Mouse (Mus musculus): ENCODE measurements around the gene Tmem147. TPM values are rescaled to one million over a fixed set of nuclear protein-coding genes. Genes with fewer than 3 reads are reported as not detected.

The Tmem147 gene
- polyA plus RNA-seq, 1 experiment from 2014 or later = 181 TPM

DNA sequence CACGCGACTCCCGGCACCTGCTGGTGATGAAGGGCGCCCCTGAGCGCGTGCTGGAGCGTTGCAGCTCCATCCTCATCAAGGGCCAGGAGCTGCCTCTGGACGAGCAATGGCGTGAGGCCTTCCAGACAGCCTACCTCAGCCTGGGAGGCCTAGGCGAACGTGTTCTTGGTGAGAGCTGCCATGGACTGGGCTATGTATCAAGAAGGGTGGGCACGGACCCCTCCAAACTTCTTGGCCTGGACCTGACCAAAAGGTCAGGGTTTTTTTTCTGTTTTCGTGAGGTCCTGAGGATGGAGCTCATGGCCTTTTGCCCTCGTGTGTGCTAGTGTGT is 11.7 kb downstream of the Tmem147 start:
- peaks cover 26% of the 10 kb centered on the region for H3K27me3 ChIP-seq (replicated peaks; ENCODE audit: control insufficient read depth, insufficient read depth, low read length)
- DNase-seq (ENCODE audit: low spot score) = no peak
- ATAC-seq (replicated peaks; ENCODE audit: low FRiP score) = no peak
- H3K4me3 ChIP-seq (ENCODE audit: low read depth, low read length) = peak overlapping the region; percentile 41
- H3K4me1 ChIP-seq (replicated peaks; ENCODE audit: control insufficient read depth, insufficient read depth, low read length) = peaks cover 11% of the 10 kb centered on the region
- H3K9me3 ChIP-seq (ENCODE audit: control insufficient read depth, low read length) = no peaks in the 10 kb centered on the region
- peak overlapping the region; percentile 79 for H3K4me2 ChIP-seq
- H3K9ac ChIP-seq (ENCODE audit: low read depth, low read length) = 0 out of 2 replicates have a peak overlapping the region, but pooled peaks have one; percentile 49
- no peak overlapping the region for H3K27ac ChIP-seq (ENCODE audit: low read depth, low read length)
- H3K36me3 ChIP-seq (ENCODE audit: control insufficient read depth, insufficient read depth, low read length) = no peaks in the 10 kb centered on the region
- 14% methylated on average over 14 of the region's 14 CpGs for WGBS

DNA sequence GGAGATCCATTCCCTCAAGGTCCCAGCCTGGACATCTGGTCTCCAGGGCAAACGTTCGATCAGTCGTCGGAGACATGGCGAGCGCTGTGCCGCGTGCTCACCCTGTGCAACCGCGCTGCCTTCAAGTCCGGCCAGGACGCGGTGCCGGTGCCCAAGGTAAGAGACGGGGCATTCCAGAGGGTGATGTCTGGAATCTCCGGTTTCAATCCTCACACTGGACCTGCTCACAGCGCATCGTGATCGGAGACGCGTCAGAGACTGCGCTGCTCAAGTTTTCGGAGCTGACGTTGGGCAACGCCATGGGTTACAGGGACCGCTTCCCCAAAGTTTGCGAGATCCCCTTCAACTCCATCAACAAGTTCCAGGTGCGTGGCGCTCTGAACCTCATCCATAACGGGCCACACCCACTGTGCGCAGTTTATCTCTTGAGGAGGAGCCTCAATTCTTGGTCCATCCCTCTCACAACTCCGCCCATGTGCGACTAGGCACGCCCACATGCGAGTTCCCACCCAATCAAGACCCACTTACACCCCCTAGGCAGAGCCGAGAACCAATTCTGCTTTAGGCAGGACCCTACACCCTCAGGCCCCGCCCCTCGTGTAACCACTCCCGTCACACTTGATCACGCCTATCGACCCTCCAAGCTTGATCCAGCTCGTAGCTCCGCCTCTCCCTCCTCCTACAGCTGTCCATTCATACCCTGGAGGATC is 12.2 kb downstream of the Tmem147 start:
- peak overlapping the region; percentile 79 for H3K4me2 ChIP-seq
- ATAC-seq (replicated peaks; ENCODE audit: low FRiP score) = peak; percentile 98
- 3% methylated on average over 43 of the region's 43 CpGs for WGBS
- no peak overlapping the region for H3K27ac ChIP-seq (ENCODE audit: low read depth, low read length)
- peak overlapping the region; percentile 41 for H3K4me3 ChIP-seq (ENCODE audit: low read depth, low read length)
- H3K9ac ChIP-seq (ENCODE audit: low read depth, low read length) = peak overlapping the region; percentile 49; the same call in 1 of the 2 replicates
- peaks cover 11% of the 10 kb centered on the region for H3K4me1 ChIP-seq (replicated peaks; ENCODE audit: control insufficient read depth, insufficient read depth, low read length)
- H3K9me3 ChIP-seq (ENCODE audit: control insufficient read depth, low read length) = no peaks in the 10 kb centered on the region
- H3K27me3 ChIP-seq (replicated peaks; ENCODE audit: control insufficient read depth, insufficient read depth, low read length) = peaks cover 26% of the 10 kb centered on the region
- H3K36me3 ChIP-seq (ENCODE audit: control insufficient read depth, insufficient read depth, low read length) = no peaks in the 10 kb centered on the region
- DNase-seq (ENCODE audit: low spot score) = peak; percentile 87

DNA sequence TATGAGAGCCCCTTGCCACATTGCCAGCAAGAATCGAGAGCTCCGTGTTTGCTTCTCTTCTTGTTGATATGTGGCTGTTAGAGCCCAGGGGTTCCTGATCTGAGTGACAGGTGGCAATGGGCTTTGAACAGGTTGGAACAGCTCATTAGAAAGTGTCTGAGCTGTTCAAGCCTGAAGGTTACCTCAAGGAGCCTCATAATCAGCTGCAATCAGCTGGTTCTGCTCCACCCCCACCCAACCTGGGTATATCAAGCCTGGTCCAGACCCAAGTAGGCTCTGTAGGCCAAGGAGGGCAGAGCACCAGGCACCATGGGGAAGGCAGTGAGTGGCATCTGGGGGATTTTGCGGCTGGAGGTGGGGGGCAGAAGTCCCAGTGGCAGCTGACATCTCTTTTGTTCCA is 17.4 kb downstream of the Tmem147 start, which contains the start of gene Atp4a:
Atp4a (plus strand) TSS at position 268 of the 400 bp plus-strand sequence.
- H3K4me2 ChIP-seq = no peak within 1 kb of the TSS
- H3K9ac ChIP-seq (ENCODE audit: low read depth, low read length) = no peak within 1 kb of the TSS
- no peak within 1 kb of the TSS for H3K27ac ChIP-seq (ENCODE audit: low read depth, low read length)
- WGBS = 79% methylated on average over 3 of the region's 3 CpGs
- no peak for ATAC-seq (replicated peaks; ENCODE audit: low FRiP score)
- no peaks in the 10 kb centered on the region for H3K36me3 ChIP-seq (ENCODE audit: control insufficient read depth, insufficient read depth, low read length)
- no peak within 1 kb of the TSS for H3K4me3 ChIP-seq (ENCODE audit: low read depth, low read length)
- H3K9me3 ChIP-seq (ENCODE audit: control insufficient read depth, low read length) = no peaks in the 10 kb centered on the region
- peaks cover 24% of the 10 kb centered on the region for H3K27me3 ChIP-seq (replicated peaks; ENCODE audit: control insufficient read depth, insufficient read depth, low read length)
- H3K4me1 ChIP-seq (replicated peaks; ENCODE audit: control insufficient read depth, insufficient read depth, low read length) = peaks cover 4% of the 10 kb centered on the region
- no peak for DNase-seq (ENCODE audit: low spot score)

DNA sequence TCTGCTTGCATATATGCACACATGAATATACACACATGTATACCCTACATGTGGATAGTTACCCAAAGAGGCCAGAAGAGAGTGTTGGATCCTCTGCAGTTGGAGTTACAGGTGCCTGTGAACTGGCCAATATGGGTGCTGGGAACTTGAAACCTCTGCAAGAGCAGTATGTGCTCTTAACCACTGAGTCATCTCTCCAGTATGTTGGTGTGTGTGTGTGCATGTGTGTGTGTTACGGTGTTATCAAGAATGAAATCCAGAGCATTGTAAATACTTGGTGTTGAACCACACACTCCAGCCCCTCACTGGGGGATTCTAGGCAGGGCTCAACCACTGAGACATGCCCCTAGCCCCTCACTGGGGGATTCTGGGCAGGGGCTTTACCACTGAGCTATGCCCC is 21.9 kb downstream of the Tmem147 start:
- H3K27ac ChIP-seq (ENCODE audit: low read depth, low read length) = no peak overlapping the region
- no peaks in the 10 kb centered on the region for H3K27me3 ChIP-seq (replicated peaks; ENCODE audit: control insufficient read depth, insufficient read depth, low read length)
- no peak overlapping the region for H3K9ac ChIP-seq (ENCODE audit: low read depth, low read length)
- no peaks in the 10 kb centered on the region for H3K9me3 ChIP-seq (ENCODE audit: control insufficient read depth, low read length)
- H3K36me3 ChIP-seq (ENCODE audit: control insufficient read depth, insufficient read depth, low read length) = no peaks in the 10 kb centered on the region
- H3K4me2 ChIP-seq = no peak overlapping the region
- peaks cover 10% of the 10 kb centered on the region for H3K4me1 ChIP-seq (replicated peaks; ENCODE audit: control insufficient read depth, insufficient read depth, low read length)
- 94% methylated on average over 1 of the region's 1 CpGs for WGBS
- no peak overlapping the region for H3K4me3 ChIP-seq (ENCODE audit: low read depth, low read length)
- DNase-seq (ENCODE audit: low spot score) (no peak), ATAC-seq (replicated peaks; ENCODE audit: low FRiP score) (no peak)

DNA sequence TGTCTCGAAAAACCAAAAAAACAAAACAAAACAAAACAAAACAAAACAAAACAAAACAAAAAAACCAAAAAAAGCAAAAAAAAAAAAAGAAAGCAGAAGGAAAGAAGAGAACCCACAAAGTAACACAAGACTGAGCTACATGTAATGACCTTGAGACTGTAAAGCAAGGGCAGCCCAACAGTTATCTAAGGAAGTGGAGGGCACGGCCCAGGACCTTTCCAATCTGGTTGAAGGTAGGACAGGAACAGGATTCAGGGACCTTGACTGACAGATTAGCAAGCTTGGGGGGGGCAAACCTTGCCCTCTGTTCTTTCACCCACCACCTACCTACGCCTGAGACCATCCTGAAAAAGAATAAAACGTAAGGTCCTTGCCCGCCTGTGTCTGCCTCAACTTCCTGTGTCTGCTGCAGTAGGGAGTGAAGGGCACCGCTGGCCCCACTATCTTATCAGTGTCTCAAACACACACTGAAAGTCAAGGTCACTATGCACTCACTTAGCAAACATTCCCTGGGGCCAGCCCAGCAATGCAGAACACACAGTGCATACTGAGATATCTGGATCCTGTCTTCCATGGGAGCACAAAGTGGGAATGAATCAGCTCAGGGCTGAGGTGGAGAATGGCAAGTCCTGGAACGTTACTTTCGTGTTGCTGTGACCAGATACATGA is 23.0 kb downstream of the Tmem147 start:
- Histone ChIP-seq H3K4me2 (peak overlapping the region; percentile 43), H3K9me3 (ENCODE audit: control insufficient read depth, low read length) (no peaks in the 10 kb centered on the region), H3K4me1 (replicated peaks; ENCODE audit: control insufficient read depth, insufficient read depth, low read length) (peaks cover 10% of the 10 kb centered on the region), H3K27ac (ENCODE audit: low read depth, low read length) (peak overlapping the region; percentile 39; the same call in 1 of the 2 replicates), H3K4me3 (ENCODE audit: low read depth, low read length) (0 out of 2 replicates have a peak overlapping the region, but pooled peaks have one; percentile 7), H3K9ac (ENCODE audit: low read depth, low read length) (no peak overlapping the region), H3K27me3 (replicated peaks; ENCODE audit: control insufficient read depth, insufficient read depth, low read length) (no peaks in the 10 kb centered on the region), H3K36me3 (ENCODE audit: control insufficient read depth, insufficient read depth, low read length) (no peaks in the 10 kb centered on the region)
- ATAC-seq (replicated peaks; ENCODE audit: low FRiP score) (peak; percentile 73), DNase-seq (ENCODE audit: low spot score) (no peak)
- 37% methylated on average over 8 of the region's 8 CpGs for WGBS

DNA sequence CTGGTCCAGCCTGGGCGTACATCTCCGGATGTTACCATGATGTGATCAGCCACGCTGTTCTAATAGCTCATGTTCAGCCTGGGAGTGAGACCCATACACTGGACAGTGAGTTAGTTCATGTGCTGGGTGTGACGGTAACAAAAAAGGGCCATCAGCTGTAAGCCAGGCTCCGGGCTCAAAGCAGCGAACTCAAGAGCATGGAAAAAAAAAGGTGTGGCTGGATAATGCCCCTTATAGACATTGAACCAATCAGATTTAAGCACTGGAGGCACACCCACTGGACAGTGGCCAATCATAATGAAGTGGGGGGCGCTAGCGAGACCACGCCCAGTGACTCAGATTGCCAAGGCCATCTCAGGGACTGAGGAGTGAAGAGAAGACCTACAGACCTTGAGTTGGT is 30.8 kb downstream of the Tmem147 start, which contains the start of gene 2200002J24Rik:
2200002J24Rik (plus strand) TSS at position 338 of the 400 bp plus-strand sequence.
- DNase-seq (ENCODE audit: low spot score) (no peak), ATAC-seq (replicated peaks; ENCODE audit: low FRiP score) (peak; percentile 68)
- Histone ChIP-seq H3K4me1 (replicated peaks; ENCODE audit: control insufficient read depth, insufficient read depth, low read length) (no peaks in the 10 kb centered on the region), H3K27ac (ENCODE audit: low read depth, low read length) (no peak within 1 kb of the TSS), H3K27me3 (replicated peaks; ENCODE audit: control insufficient read depth, insufficient read depth, low read length) (no peaks in the 10 kb centered on the region), H3K4me2 (no peak within 1 kb of the TSS; the same call in 1 of the 2 replicates), H3K9ac (ENCODE audit: low read depth, low read length) (no peak within 1 kb of the TSS), H3K4me3 (ENCODE audit: low read depth, low read length) (no peak within 1 kb of the TSS), H3K9me3 (ENCODE audit: control insufficient read depth, low read length) (no peaks in the 10 kb centered on the region), H3K36me3 (ENCODE audit: control insufficient read depth, insufficient read depth, low read length) (no peaks in the 10 kb centered on the region)
- WGBS = 36% methylated on average over 9 of the region's 9 CpGs

DNA sequence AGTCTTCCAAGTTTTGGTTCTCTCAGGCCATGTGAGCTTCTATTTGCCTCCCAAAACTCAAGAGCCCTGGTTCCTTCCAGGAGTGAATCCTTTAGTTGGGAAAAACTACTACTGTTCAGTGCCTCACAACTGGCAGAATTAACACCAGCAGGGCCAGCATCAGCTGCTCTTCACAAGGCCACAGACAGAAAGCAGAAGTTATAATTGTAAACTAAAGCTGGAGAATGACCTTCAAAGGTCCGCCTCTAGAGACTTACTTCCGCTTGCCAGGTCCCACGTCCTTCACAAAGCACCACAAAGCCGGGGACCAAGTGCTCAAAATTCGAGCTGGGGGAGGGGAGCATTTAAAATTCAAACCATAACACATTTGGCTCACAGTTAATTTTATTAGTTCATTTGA is 31.2 kb downstream of the Tmem147 start:
- Histone ChIP-seq H3K27me3 (replicated peaks; ENCODE audit: control insufficient read depth, insufficient read depth, low read length) (no peaks in the 10 kb centered on the region), H3K27ac (ENCODE audit: low read depth, low read length) (no peak overlapping the region), H3K9me3 (ENCODE audit: control insufficient read depth, low read length) (no peaks in the 10 kb centered on the region), H3K36me3 (ENCODE audit: control insufficient read depth, insufficient read depth, low read length) (no peaks in the 10 kb centered on the region), H3K4me3 (ENCODE audit: low read depth, low read length) (no peak overlapping the region), H3K4me2 (no peak overlapping the region), H3K4me1 (replicated peaks; ENCODE audit: control insufficient read depth, insufficient read depth, low read length) (no peaks in the 10 kb centered on the region), H3K9ac (ENCODE audit: low read depth, low read length) (no peak overlapping the region)
- WGBS = 42% methylated on average over 5 of the region's 5 CpGs
- DNase-seq (ENCODE audit: low spot score) (no peak), ATAC-seq (replicated peaks; ENCODE audit: low FRiP score) (no peak)

DNA sequence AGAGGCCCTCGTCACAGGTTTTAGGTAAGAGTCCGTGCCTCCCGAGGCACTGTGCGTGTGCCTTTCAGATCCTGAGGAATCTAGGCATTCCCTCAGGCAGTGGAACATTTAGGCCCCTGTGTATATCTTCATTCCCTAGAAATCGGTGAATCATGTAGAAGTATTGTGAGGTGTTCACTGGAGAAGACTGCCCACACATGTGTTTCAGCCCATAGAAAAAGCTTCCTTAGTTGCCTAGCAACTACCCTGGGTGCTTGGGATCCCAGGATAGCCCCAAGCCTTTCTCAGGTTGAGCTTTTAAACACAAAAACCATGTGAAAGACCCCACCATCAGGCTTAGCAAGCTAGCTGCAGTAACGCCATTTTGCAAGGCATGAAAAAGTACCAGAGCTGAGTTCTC is 41.0 kb downstream of the Tmem147 start:
- H3K27me3 ChIP-seq (replicated peaks; ENCODE audit: control insufficient read depth, insufficient read depth, low read length) = no peaks in the 10 kb centered on the region
- 78% methylated on average over 6 of the region's 6 CpGs for WGBS
- no peaks in the 10 kb centered on the region for H3K4me1 ChIP-seq (replicated peaks; ENCODE audit: control insufficient read depth, insufficient read depth, low read length)
- DNase-seq (ENCODE audit: low spot score) (no peak), ATAC-seq (replicated peaks; ENCODE audit: low FRiP score) (no peak; the same call in 1 of the 2 replicates)
- no peak overlapping the region for H3K9ac ChIP-seq (ENCODE audit: low read depth, low read length)
- no peaks in the 10 kb centered on the region for H3K36me3 ChIP-seq (ENCODE audit: control insufficient read depth, insufficient read depth, low read length)
- H3K27ac ChIP-seq (ENCODE audit: low read depth, low read length) = no peak overlapping the region
- no peak overlapping the region for H3K4me2 ChIP-seq
- no peaks in the 10 kb centered on the region for H3K9me3 ChIP-seq (ENCODE audit: control insufficient read depth, low read length)
- H3K4me3 ChIP-seq (ENCODE audit: low read depth, low read length) = no peak overlapping the region
